Mouse (Mus musculus) midbrain, embryonic 10.5 days (tissue): ENCODE results near the gene Sp100. TPM values are rescaled to one million over a fixed set of nuclear protein-coding genes. Genes with fewer than 3 reads are reported as not detected.

Experiments
- microRNA-seq: library from miRNA; unstranded; fragments of <30 nt; microRNA quantifications from one replicate; pipeline ENCODE4, GENCODE M21; 2017
- polyA plus RNA-seq: library from polyadenylated mRNA; unstranded; fragments of >200 nt; fragmentation: Nextera tagmentation; extraction: Ambion mirVana; gene quantifications from 2 replicates; pipeline ENCODE4 v1.2.1, GENCODE M21; 2016

Gene Sp100
- polyA plus RNA-seq, 1 experiment from 2014 or later: 0.39 TPM

Small RNA genes lying within 50 kb of the gene (microRNA-seq; reads per million reads assigned to microRNA genes)
- gene Mir8096: not detected

Other genes starting within 250 kb of the Sp100 start
- not detected in 2 replicates for gene G530012D18Rik, start 74.3 kb upstream of the Sp100 start, polyA plus RNA-seq
- gene Sp110, start 51.2 kb upstream of the Sp100 start, polyA plus RNA-seq: 0.54 and 0.96 TPM in 2 replicates
- 0.54 and 0.68 TPM in 2 replicates for gene Sp140, start 49.6 kb upstream of the Sp100 start, polyA plus RNA-seq
- gene A630001G21Rik, start 128.7 kb downstream of the Sp100 start, polyA plus RNA-seq: 1.1 and 1.2 TPM in 2 replicates
- gene Cab39, start 143.5 kb downstream of the Sp100 start, polyA plus RNA-seq: 35.5 and 40.6 TPM in 2 replicates
- 121 and 137 TPM in 2 replicates for gene Itm2c, start 244.3 kb downstream of the Sp100 start, polyA plus RNA-seq